Mouse (Mus musculus) bone marrow macrophage, adult 2 months (primary cell): ENCODE results near the gene Slmap.

Experiments
- CTCF ChIP-seq: IDR thresholded peaks from 2 replicates; pipeline ENCODE4 v1.5.1; 2012; ENCODE audit warnings: low read depth, mild to moderate bottlenecking, low read length, moderate library complexity
- POLR2A ChIP-seq: IDR thresholded peaks from 2 replicates; pipeline ENCODE4 v1.6.1; 2012; ENCODE audit warnings: mild to moderate bottlenecking, low read depth, low read length, borderline replicate concordance

DNA sequence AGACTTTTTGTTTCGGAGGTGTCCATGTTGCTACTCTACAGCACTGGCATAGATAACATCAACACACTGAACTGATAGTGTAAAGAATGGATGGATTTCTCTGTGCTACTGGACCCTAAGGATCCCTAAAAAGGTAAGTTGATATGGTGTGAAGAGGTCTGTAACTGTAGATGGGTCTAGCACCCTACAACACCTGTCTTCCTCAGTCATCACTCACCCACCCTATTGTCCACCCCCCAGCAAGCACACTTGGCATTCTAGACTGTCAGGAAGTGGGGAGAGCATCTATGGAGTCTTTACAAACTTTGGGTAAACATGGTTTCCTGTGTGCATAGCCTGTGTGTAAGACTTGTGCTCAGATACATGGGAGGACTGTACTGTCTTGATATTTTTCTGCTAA lies 7.4 kb upstream of the Slmap start:
- TF ChIP-seq CTCF (no peak), POLR2A (no peak)
